Comparison of ENCODE assay signal across 13 mouse cellular contexts in the genomic region with DNA sequence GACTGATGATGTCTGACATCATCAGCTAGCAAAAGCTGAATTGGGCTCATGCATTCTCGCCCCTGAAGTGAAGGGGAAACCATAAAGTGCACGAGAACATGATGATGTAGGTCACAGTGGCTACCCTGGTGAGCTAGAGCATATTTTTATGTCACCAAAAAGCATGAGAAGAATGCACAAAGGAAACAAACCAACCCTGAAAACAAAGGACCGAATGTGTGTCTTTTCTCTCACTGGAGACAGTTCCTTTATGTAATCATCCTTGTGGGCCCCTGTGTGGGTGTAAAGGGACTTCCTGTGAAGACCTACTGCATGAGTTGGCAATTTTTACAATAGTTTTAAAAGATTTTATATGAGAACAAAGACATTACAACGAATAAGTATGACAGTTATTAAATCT.
DNase-seq lines count a peak whose midpoint lies in the region; ATAC-seq and TF ChIP-seq lines count a peak whose summit lies in the region.
"Had no signal": no experiment of that assay in that cellular context is flagged by ENCODE, and none has a peak within 500 bp of the region (broad histone marks: within the 10 kb centered on the region; RNA-seq: fewer than 3 reads in every experiment).

No protein-coding gene starts in this region.

- WGBS in liver, postnatal 0 days (ENCODE audit: insufficient replicate concordance): 29% methylated on average over 4 of the region's 4 CpGs
- 24% methylated on average over 4 of the region's 4 CpGs for WGBS in liver, embryonic 12.5 days (ENCODE audit: insufficient replicate concordance)
- 54% methylated on average over 4 of the region's 4 CpGs for WGBS in forebrain, postnatal 0 days

- H3K4me2 ChIP-seq in liver, postnatal 0 days (ENCODE audit: low read depth, low read length): peak overlapping the region; percentile 8; the same call in 1 of the 2 replicates
- no peak overlapping the region for H3K4me2 ChIP-seq in liver, embryonic 12.5 days
- H3K4me2 ChIP-seq in forebrain, postnatal 0 days (ENCODE audit: low read depth): no peak overlapping the region
- H3K4me2 ChIP-seq: embryonic facial prominence, embryonic 12.5 days; forebrain, embryonic 13.5 days; limb, embryonic 13.5 days had no signal

- no peak overlapping the region for H3K9ac ChIP-seq in liver, postnatal 0 days (replicated peaks)
- H3K9ac ChIP-seq in liver, embryonic 12.5 days: no peak overlapping the region
- H3K9ac ChIP-seq in forebrain, postnatal 0 days: no peak overlapping the region
- H3K9ac ChIP-seq: embryonic facial prominence, embryonic 12.5 days; forebrain, embryonic 13.5 days; limb, embryonic 13.5 days had no signal

- peaks cover 9% of the 10 kb centered on the region; the same call in 1 of the 2 replicates for H3K4me1 ChIP-seq in liver, postnatal 0 days (ENCODE audit: insufficient read depth)
- H3K4me1 ChIP-seq in liver, embryonic 12.5 days: peaks cover 6% of the 10 kb centered on the region; the same call in 1 of the 2 replicates
- H3K4me1 ChIP-seq in forebrain, postnatal 0 days (ENCODE audit: insufficient read depth): no peaks in the 10 kb centered on the region
- H3K4me1 ChIP-seq: embryonic facial prominence, embryonic 12.5 days; forebrain, embryonic 13.5 days had no signal

- H3K27me3 ChIP-seq in liver, postnatal 0 days (ENCODE audit: insufficient read depth, low read length): no peaks in the 10 kb centered on the region
- no peaks in the 10 kb centered on the region for H3K27me3 ChIP-seq in liver, embryonic 12.5 days (replicated peaks)
- no peaks in the 10 kb centered on the region for H3K27me3 ChIP-seq in forebrain, postnatal 0 days (ENCODE audit: insufficient read depth, low read length)
- H3K27me3 ChIP-seq: embryonic facial prominence, embryonic 12.5 days; forebrain, embryonic 13.5 days; limb, embryonic 13.5 days had no signal

- TF ChIP-seq CTCF in liver, postnatal 0 days (IDR thresholded peaks at IDR 0.05; ENCODE audit: low read depth): no peak
- no peak for TF ChIP-seq CTCF in forebrain, postnatal 0 days (IDR thresholded peaks at IDR 0.05; ENCODE audit: low read depth)

- H3K27ac ChIP-seq in liver, postnatal 0 days (ENCODE audit: low read depth): no peak overlapping the region
- no peak overlapping the region for H3K27ac ChIP-seq in liver, embryonic 12.5 days
- H3K27ac ChIP-seq in forebrain, postnatal 0 days (ENCODE audit: low read depth, low read length): no peak overlapping the region
- H3K27ac ChIP-seq: embryonic facial prominence, embryonic 12.5 days; forebrain, embryonic 13.5 days; limb, embryonic 13.5 days had no signal

- no peaks in the 10 kb centered on the region for H3K9me3 ChIP-seq in liver, postnatal 0 days (ENCODE audit: low read length)
- no peaks in the 10 kb centered on the region for H3K9me3 ChIP-seq in liver, embryonic 12.5 days (replicated peaks)
- H3K9me3 ChIP-seq in forebrain, postnatal 0 days (ENCODE audit: low read length): no peaks in the 10 kb centered on the region
- H3K9me3 ChIP-seq: embryonic facial prominence, embryonic 12.5 days; forebrain, embryonic 13.5 days; limb, embryonic 13.5 days had no signal

- DNase-seq in liver, postnatal 0 days: no peak
- peak; percentile 37 for DNase-seq in NIH3T3 (ENCODE audit: low read depth)
- peak; percentile 75 for DNase-seq in thymus, postnatal 14 days
- DNase-seq in forebrain, postnatal 0 days: no peak
- DNase-seq in kidney, postnatal 25 days: no peak
- DNase-seq in lung, postnatal 14 days: no peak
- DNase-seq: cerebellum, adult 8-10 months; kidney, adult 9 months had no signal

- no peak for TF ChIP-seq EP300 in liver, postnatal 0 days (IDR thresholded peaks at IDR 0.05; ENCODE audit: low read depth)

- no peak for ATAC-seq in liver, postnatal 0 days
- no peak for ATAC-seq in liver, embryonic 12.5 days
- peak; percentile 62 for ATAC-seq in inflammation-experienced regulatory T-cells, adult 6 months
- no peak for ATAC-seq in forebrain, postnatal 0 days
- ATAC-seq: forebrain, embryonic 13.5 days had no signal

- H3K36me3 ChIP-seq in liver, postnatal 0 days (replicated peaks; ENCODE audit: insufficient read depth, low read length): no peaks in the 10 kb centered on the region
- H3K36me3 ChIP-seq in liver, embryonic 12.5 days: no peaks in the 10 kb centered on the region
- no peaks in the 10 kb centered on the region for H3K36me3 ChIP-seq in forebrain, postnatal 0 days (ENCODE audit: insufficient read depth)
- H3K36me3 ChIP-seq: embryonic facial prominence, embryonic 12.5 days; limb, embryonic 13.5 days had no signal

- H3K4me3 ChIP-seq in liver, postnatal 0 days (ENCODE audit: low read depth, low read length): no peak overlapping the region
- H3K4me3 ChIP-seq in liver, embryonic 12.5 days: no peak overlapping the region
- no peak overlapping the region for H3K4me3 ChIP-seq in forebrain, postnatal 0 days (ENCODE audit: low read depth, low read length)
- H3K4me3 ChIP-seq: embryonic facial prominence, embryonic 12.5 days; forebrain, embryonic 13.5 days; limb, embryonic 13.5 days had no signal

Comparison
In these comparisons a context has a peak if more than half of its experiments do, and no peak if none do; other contexts are left out.
1. DNase-seq: peak in NIH3T3 (single experiment) and thymus, postnatal 14 days (single experiment); none in liver, postnatal 0 days (single experiment), forebrain, postnatal 0 days (single experiment), kidney, postnatal 25 days (0 of 2) and lung, postnatal 14 days (single experiment).